Mouse (Mus musculus) mesoderm, embryonic 11.5 days (tissue): ENCODE measurements around the gene Amdhd2.
"Not testable (repeated sequence)": the region's sequence is repeated elsewhere in the genome, so short reads cannot be mapped to it uniquely, and the experiment has no call there.

Source experiments
- DNase-seq: peaks from one replicate; pipeline ENCODE4 v3.0.0-alpha.2; 2012; ENCODE audit warnings: low read depth, low spot score

Gene Amdhd2

GRCm38 (mm10) chr17:24156394-24156793, 7.2 kb downstream of the Amdhd2 start:
- no peak for DNase-seq

- no peak for DNase-seq
Observed at GRCm38 (mm10) chr17:24155742-24156141, 7.8 kb downstream of the Amdhd2 start.

- DNase-seq, result no peak
Observed at GRCm38 (mm10) chr17:24154463-24154862, 9.1 kb downstream of the Amdhd2 start.

GRCm38 (mm10) chr17:24151890-24152563, 11.5 kb downstream of the Amdhd2 start:
- DNase-seq, result peak; percentile 85

GRCm38 (mm10) chr17:24151382-24151781, 12.2 kb downstream of the Amdhd2 start:
- no peak for DNase-seq

GRCm38 (mm10) chr17:24150824-24151223, 12.7 kb downstream of the Amdhd2 start, which contains the start of gene Pdpk1:
Gene Pdpk1 (minus strand): TSS chr17:24150924.
- DNase-seq, result no peak

GRCm38 (mm10) chr17:24149421-24149820, 14.1 kb downstream of the Amdhd2 start:
- DNase-seq, result no peak

- DNase-seq, result no peak
Observed at GRCm38 (mm10) chr17:24142897-24143296, 20.7 kb downstream of the Amdhd2 start.

GRCm38 (mm10) chr17:24141425-24141920, 22.1 kb downstream of the Amdhd2 start:
- DNase-seq, result peak; percentile 97

GRCm38 (mm10) chr17:24140845-24141424, 22.6 kb downstream of the Amdhd2 start:
- peak; percentile 19 for DNase-seq

- no peak for DNase-seq
Observed at GRCm38 (mm10) chr17:24139968-24140367, 23.6 kb downstream of the Amdhd2 start.

GRCm38 (mm10) chr17:24139256-24139655, 24.3 kb downstream of the Amdhd2 start:
- no peak for DNase-seq

GRCm38 (mm10) chr17:24137226-24137880, 26.2 kb downstream of the Amdhd2 start:
- DNase-seq, result no peak

- no peak for DNase-seq
Observed at GRCm38 (mm10) chr17:24134062-24134461, 29.5 kb downstream of the Amdhd2 start.

- not testable (repeated sequence) for DNase-seq
Observed at GRCm38 (mm10) chr17:24132919-24133318, 30.6 kb downstream of the Amdhd2 start.

- DNase-seq, result no peak
Observed at GRCm38 (mm10) chr17:24131570-24131969, 32.0 kb downstream of the Amdhd2 start.

- not testable (repeated sequence) for DNase-seq
Observed at GRCm38 (mm10) chr17:24129246-24129645, 34.3 kb downstream of the Amdhd2 start.

GRCm38 (mm10) chr17:24127592-24127991, 36.0 kb downstream of the Amdhd2 start:
- no peak for DNase-seq

- no peak for DNase-seq
Observed at GRCm38 (mm10) chr17:24126801-24127200, 36.8 kb downstream of the Amdhd2 start.

GRCm38 (mm10) chr17:24119446-24119845, 44.1 kb downstream of the Amdhd2 start:
- DNase-seq, result no peak

GRCm38 (mm10) chr17:24113031-24113430, 50.5 kb downstream of the Amdhd2 start:
- DNase-seq, result no peak

- DNase-seq, result no peak
Observed at GRCm38 (mm10) chr17:24111256-24111655, 52.3 kb downstream of the Amdhd2 start.

GRCm38 (mm10) chr17:24108896-24109295, 54.7 kb downstream of the Amdhd2 start:
- DNase-seq, result no peak
